Mouse (Mus musculus): Measurements from ENCODE around the gene Oit1.

Oit1 gene

GRCm38 (mm10) chr14:8378685-8379313, at the start of gene Oit1:
Gene Oit1, minus strand, starts transcription at chr14:8378754.
- no peak for DNase-seq

- DNase-seq, result no peak
Observed at GRCm38 (mm10) chr14:8422833-8423232, 44.3 kb upstream of the Oit1 start.

GRCm38 (mm10) chr14:8421199-8421787, 42.7 kb upstream of the Oit1 start:
- DNase-seq, result no peak

GRCm38 (mm10) chr14:8418610-8419009, 40.1 kb upstream of the Oit1 start:
- no peak for DNase-seq

GRCm38 (mm10) chr14:8405946-8406345, 27.4 kb upstream of the Oit1 start:
- no peak for DNase-seq

- no peak for DNase-seq
Observed at GRCm38 (mm10) chr14:8403310-8403709, 24.8 kb upstream of the Oit1 start.

- DNase-seq, result no peak
Observed at GRCm38 (mm10) chr14:8398507-8398906, 20.0 kb upstream of the Oit1 start.

- DNase-seq, result no peak
Observed at GRCm38 (mm10) chr14:8395690-8396287, 17.2 kb upstream of the Oit1 start.

GRCm38 (mm10) chr14:8392181-8392825, 13.7 kb upstream of the Oit1 start:
- DNase-seq, result no peak

- no peak for DNase-seq
Observed at GRCm38 (mm10) chr14:8369394-8369793, 9.2 kb downstream of the Oit1 start.

- DNase-seq, result no peak
Observed at GRCm38 (mm10) chr14:8368900-8369299, 9.7 kb downstream of the Oit1 start.

- DNase-seq, result no peak
Observed at GRCm38 (mm10) chr14:8367727-8368520, 10.6 kb downstream of the Oit1 start.

- DNase-seq, result no peak
Observed at GRCm38 (mm10) chr14:8367121-8367520, 11.4 kb downstream of the Oit1 start.

- no peak for DNase-seq
Observed at GRCm38 (mm10) chr14:8365833-8366232, 12.7 kb downstream of the Oit1 start.

- no peak for DNase-seq
Observed at GRCm38 (mm10) chr14:8356836-8357235, 21.7 kb downstream of the Oit1 start.

- DNase-seq, result peak; percentile 76 to 83
Observed at GRCm38 (mm10) chr14:8355999-8356501, 22.5 kb downstream of the Oit1 start.

- no peak for DNase-seq
Observed at GRCm38 (mm10) chr14:8348927-8349326, 29.6 kb downstream of the Oit1 start.

GRCm38 (mm10) chr14:8346255-8346997, 32.1 kb downstream of the Oit1 start:
- peak; percentile 91 to 95 for DNase-seq

- peak; percentile 70 to 82 for DNase-seq
Observed at GRCm38 (mm10) chr14:8345566-8345965, 33.0 kb downstream of the Oit1 start.

GRCm38 (mm10) chr14:8342509-8343106, 35.9 kb downstream of the Oit1 start:
- no peak for DNase-seq

GRCm38 (mm10) chr14:8340226-8340625, 38.3 kb downstream of the Oit1 start:
- no peak for DNase-seq

GRCm38 (mm10) chr14:8335947-8336346, 42.6 kb downstream of the Oit1 start:
- DNase-seq, result no peak
